Mouse (Mus musculus) CD4-positive, CD25-positive, alpha-beta regulatory T cell, adult 4 months (primary cell): ENCODE results near the gene S100a7a. TPM values are rescaled to one million over a fixed set of nuclear protein-coding genes. Genes with fewer than 3 reads are reported as not detected.

Experiments used
- ATAC-seq: one replicate; pipeline ENCODE4 v1.8.0; 2017
- polyA plus RNA-seq, 2 experiments: library from polyadenylated mRNA; unstranded; fragments of 100-300 nt; shearing (Covaris generic); gene quantifications; one replicate each; pipeline ENCODE4 v1.2.1; 2017

The S100a7a gene
- not detected for polyA plus RNA-seq

GRCm38 (mm10) chr3:90653717-90654116 is at the start of gene S100a7a:
TSS of gene S100a7a (plus strand) at chr3:90654017.
- no peak for ATAC-seq

DNA sequence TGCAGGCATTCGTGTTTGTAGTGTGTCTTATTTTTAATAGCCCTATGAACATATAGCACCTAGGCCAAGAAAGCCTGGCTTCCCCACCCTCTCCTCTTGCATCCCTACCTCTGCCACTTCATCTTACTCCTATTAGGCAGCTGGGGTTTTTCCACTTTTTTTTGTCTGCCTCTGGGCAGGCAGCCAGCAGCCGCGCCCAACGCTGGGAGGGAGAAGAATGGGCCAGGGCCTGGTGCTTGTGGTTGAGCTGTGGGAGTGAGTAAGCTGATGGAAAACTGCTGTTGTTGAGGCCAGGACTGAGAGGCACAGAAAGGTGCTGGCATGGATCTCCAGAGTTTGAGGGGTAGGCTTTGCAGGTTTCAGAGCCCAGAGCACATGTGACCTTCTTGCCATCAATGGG is 49.4 kb upstream of the S100a7a start:
- ATAC-seq: peak; percentile 16

DNA sequence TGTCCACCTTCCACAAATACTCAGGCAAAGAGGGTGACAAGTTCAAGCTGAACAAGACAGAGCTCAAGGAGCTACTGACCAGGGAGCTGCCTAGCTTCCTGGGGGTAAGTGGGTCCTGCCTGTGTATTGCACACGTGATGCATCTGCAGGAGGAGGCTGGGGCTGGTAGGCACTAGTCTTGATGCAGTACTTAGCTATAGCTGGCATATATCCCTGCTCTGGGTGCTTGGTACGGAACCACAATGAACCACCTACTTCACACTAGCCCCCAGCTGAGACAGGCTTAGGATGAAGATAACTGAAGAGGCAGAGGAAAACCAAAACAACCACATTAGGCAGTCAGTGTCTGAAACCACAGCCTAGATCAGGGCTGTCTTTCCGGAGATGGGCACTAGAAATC is 48.8 kb upstream of the S100a7a start:
- peak; percentile 45 for ATAC-seq

- no peak for ATAC-seq
Observed at GRCm38 (mm10) chr3:90605736-90606135, 48.1 kb upstream of the S100a7a start.

GRCm38 (mm10) chr3:90606185-90606584 is 47.6 kb upstream of the S100a7a start:
- ATAC-seq: no peak

DNA sequence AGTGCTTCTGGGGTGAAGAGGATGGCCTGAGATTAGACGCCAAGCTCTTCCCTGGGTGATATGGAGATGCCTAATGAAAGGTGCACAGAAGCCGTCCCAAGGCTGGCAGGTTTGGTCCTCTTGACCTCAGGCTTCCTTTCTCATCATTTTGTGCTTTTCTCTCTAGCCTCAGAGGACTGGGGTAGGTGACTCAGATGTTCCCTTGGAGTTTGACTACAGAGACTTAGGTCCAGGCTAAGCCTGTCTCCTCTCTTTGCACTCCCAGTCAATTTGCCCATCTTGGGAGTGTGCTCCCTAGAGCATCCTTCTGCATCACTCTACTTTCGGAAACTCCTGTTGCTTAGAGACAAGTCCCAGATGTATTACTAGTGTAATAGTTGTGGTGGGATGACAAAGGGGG is 46.5 kb upstream of the S100a7a start:
- ATAC-seq: no peak

- no peak for ATAC-seq
Observed at GRCm38 (mm10) chr3:90608223-90608622, 45.6 kb upstream of the S100a7a start, which contains the start of gene S100a5. TSS of gene S100a5 (plus strand) at chr3:90608523.

- ATAC-seq: no peak
Observed at GRCm38 (mm10) chr3:90609102-90609501, 44.7 kb upstream of the S100a7a start.

DNA sequence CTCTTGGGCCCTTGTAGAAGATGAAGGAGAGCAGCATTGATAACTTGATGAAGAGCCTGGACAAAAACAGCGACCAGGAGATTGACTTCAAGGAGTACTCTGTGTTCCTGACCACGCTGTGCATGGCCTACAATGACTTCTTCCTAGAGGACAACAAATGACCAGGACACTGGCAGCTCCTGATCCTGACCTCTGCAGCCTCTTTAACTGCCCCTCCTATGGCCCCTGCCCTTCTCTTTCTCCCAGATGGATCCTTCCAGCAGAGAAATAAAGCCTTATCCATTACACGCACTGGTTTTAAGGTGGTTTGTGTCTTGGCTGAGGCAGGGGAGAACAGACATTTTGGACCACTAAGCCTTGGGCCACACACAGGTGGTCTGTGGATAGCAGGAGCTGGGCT is 42.3 kb upstream of the S100a7a start:
- ATAC-seq: no peak

- ATAC-seq: peak; percentile 15
Observed at GRCm38 (mm10) chr3:90612061-90612460, 41.8 kb upstream of the S100a7a start.

DNA sequence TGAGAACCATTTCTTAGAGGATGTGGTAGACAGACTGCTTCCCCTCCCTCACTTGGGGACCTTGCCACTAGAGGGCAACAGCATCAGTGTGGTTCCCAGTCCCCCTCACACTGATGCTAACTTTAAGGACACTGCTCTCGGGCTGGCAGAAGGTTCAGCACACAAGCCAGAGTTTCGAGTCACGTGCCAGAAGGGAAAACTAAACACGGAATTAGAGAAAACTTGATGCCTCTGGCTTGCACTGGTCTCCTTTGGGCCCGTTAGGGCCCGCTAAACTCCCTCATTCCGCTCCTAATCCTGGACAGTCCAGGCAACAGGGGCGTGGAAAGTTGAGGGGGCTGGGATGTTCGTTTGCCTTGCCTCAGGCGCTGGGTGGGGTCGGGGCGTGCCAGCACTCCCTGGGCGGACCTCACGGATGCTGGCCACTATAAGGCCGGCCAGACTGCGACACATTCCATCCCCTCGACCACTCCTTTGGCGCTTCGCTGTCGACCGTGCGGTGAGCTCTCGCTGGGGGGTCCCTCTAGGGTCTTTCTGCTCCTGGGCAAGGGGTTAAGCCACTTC is 41.0 kb upstream of the S100a7a start, which contains the start of gene S100a6:
TSS of gene S100a6 (plus strand) at position 155 of the 564 bp plus-strand sequence.
- peak; percentile 89 for ATAC-seq

DNA sequence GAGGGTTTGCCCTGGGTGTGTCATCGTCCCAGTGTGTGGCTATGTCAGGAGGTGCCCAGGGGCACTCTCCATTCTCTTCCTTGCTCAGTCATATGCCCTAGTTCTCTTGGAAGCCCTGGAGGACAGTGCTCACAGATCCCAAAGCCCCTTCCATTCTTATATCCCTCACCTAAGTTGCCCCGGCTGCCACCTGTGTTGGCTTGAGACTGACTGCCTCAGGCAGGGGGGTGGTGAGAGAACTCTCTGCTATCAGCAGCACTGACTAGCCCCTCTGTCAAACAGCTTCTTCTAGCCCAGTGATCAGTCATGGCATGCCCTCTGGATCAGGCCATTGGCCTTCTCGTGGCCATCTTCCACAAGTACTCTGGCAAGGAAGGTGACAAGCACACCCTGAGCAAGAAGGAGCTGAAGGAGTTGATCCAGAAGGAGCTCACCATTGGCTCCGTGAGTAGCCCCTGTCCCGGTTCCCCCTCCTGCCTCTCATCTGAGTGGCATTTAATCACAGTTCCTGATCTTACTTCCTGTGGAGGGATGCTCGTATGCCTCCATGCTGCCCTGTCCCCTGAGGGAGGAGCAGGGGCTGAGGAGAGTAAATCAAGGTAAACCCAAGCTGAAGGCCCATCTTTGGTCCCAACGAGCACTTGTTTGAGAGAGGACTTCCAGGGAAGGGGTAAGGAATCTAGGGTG is 40.2 kb upstream of the S100a7a start:
- ATAC-seq: no peak

DNA sequence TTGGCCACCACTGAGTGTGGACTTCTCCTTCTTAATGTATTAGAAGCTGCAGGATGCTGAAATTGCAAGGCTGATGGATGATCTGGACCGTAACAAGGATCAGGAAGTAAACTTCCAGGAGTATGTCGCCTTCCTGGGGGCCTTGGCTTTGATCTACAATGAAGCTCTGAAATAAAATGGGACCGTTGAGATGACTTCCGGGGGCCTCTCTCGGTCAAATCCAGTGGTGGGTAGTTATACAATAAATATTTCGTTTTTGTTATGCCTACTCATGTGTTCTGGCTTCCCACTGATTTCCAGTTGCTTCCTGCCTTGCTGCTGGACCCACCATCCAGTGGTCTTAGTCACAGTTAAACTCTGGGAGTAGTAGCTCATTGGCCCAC is 39.7 kb upstream of the S100a7a start:
- no peak for ATAC-seq

DNA sequence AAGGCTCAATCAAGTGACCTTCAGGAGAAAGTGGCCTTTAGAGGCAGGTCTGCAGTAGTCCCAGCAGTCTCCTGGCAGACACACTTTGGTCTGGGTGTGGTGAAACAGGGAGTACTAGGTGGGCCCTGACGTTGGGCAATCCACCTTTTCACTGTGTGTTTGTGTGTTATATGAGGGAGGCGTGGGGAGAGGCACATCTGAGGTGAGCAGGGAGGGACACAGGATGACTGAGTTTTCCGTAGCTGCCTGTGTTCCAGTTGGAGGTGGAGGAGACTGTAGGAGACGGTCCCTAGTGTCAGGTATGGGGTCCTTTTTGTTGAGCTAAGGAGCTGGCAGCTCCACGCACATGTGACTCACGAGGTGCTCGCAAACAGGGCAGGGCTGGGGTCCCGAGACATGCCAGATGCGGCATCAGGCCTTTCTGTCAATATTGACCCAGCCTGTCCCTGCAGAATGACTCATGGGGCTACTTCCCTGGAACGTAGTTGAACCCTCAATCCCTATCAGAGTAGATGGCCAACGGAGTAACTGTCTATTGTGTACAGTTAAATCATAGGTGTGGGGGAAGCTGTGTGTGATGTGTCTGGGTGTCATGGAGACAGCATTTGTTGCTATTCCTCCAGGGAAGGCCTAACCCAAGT is 39.1 kb upstream of the S100a7a start:
- no peak for ATAC-seq

DNA sequence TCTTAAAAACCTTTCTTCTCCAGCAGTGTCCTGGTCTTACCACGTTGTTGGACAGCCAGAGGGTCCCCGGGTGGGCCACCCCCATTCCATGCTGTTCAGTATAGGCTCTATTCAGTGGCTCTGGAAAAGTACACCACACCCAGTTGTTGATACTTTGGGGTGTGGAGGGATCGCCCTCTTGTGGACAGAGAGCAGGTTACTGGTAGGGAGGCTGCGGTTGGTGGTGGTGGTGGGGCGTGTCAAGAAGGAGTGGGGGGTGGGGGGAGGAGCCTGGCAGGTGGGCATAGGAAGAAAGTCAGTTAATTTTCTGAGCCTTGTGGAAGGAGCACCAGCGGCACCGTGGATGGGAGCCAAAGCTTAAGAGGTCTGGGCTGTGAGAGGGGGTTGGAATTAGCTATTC is 38.4 kb upstream of the S100a7a start:
- peak; percentile 81 for ATAC-seq

GRCm38 (mm10) chr3:90615911-90616310 is 37.9 kb upstream of the S100a7a start:
- ATAC-seq: no peak

DNA sequence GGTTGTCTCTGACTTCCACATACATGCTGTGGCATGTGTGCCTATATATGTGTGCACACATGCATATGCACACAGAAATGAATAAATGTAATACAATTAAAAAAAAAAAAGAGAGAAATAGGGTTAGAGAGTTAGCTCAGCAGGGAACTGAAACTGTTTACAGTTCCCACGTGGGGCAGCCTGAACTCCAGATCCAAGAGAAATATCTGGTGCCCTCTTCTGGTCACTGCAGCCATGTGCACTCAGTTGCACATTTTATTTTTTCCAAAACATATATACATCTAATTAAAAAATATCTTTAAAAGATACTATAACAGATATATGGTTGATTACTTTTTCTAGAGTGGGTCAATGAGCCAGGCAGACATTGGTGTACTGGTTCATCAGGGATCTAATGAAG is 36.2 kb upstream of the S100a7a start:
- ATAC-seq: no peak

GRCm38 (mm10) chr3:90621552-90621951 is 32.3 kb upstream of the S100a7a start:
- ATAC-seq: no peak

DNA sequence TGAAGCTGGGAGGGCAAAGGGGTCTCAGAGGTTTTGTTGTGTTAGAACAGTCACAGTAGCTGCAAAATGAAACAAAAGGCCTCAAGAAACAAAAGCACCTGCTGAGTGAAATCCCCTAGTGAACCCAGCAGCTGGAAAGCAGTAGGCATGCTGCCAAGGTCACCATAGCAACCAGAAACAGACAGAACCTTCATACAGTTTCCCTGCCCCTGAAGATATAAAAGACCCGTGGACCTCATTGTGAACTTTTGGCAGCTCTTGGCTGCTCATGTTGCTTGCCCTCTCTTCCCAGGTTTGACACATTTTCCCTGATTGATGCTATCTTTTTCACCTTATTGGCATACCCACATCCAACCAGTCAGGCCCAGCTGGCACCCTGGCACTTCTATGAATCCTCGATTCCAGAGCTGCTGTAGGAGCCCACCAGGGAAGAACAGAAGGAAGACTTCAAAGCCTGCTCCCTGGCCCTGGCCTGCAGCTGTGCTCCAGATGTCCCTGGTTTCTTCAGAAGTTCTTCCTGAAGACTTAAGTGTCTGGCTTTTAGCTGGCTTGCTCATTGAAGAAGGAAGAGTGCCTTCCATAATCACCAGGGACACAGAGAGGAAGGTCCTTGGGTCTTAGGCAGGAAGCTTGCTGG is 30.3 kb upstream of the S100a7a start:
- ATAC-seq: peak; percentile 89

DNA sequence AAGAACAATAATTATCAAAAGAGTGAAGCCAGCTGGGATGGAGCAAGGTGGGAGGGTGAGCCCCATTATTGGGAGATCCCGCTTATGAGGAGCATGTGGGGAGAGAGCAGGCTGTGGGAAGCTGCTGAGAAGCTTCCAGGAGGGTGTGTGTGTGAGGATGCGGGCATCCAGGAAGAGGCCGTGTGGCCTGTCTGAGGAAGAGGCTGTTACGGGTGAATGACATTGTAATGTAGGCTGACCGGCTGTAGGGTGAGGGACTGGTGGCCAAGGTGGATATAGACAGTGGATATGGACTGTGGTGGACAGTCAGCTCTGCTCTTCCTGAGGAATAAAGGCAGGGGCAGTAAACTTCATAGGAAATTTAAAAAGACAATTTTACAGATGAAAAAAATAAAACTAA is 28.3 kb upstream of the S100a7a start:
- no peak for ATAC-seq

- no peak for ATAC-seq
Observed at GRCm38 (mm10) chr3:90626266-90627021, 27.4 kb upstream of the S100a7a start.

DNA sequence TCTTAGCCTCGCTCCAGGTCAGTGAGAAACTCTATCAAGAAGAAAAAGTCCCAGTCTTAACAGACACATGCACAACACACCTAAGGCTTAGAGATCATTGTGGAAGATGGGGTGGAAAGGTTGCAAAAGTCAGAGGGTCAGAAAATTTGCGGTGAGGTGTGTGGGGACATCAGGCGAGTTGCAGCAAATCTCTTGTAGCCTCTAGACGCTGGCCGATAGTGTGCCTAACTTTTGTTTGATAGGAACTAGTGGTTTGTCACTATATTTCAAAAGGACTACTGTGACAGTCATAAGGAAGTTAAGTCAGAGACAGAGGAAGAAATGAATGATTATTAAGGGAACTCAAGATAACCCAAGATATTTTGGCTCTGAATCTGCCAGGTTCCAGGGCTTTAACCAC is 26.5 kb upstream of the S100a7a start:
- ATAC-seq: no peak

DNA sequence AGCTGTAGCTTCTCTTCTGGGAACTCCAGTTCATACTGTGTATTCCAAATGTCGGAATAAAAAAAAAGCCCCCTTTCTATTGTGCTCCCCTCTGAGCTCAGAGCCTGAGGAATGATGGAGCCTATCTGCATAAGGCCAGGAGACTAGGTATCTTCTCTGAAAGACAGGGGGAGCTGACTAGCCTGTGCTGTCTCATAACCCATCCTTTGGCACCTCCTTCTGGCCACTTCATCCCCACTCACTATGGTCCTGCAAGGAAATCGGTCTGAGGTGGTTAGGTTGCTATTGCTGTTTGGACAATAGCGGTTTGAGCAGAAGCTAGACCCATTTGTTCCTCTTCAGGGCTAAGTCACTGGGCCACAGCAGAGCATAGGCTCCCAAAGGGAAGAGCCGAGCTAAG is 26.0 kb upstream of the S100a7a start:
- ATAC-seq: no peak
